Comparison of ENCODE assay signal across 10 mouse cellular contexts in the genomic region with DNA sequence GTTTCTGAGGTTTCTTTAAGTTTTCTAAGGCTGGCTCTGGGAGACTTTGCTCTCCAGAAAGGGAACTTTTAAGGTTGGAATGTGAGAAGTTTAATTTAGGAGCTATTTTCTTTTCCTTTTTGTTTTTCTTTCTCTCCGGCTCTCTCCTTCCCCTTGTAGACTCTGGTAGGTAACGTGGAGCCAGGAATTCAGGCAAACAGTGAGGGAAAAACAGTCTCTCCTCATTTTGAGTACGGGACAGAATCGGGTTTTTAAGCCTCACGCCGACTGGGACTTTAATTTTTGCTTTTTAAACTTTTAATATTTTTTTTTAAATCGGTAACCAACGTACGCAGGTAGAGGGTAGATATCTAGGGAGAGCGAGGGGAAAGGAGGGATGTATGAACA. TPM values are rescaled to one million over a fixed set of nuclear protein-coding genes. Genes with fewer than 3 reads are reported as not detected.
DNase-seq lines count a peak whose midpoint lies in the region; ATAC-seq and TF ChIP-seq lines count a peak whose summit lies in the region.
"Had no signal": no experiment of that assay in that cellular context is flagged by ENCODE, and none has a peak within 500 bp of the region (broad histone marks: within the 10 kb centered on the region; RNA-seq: fewer than 3 reads in every experiment).

No protein-coding gene starts in this region.

- TF ChIP-seq CTCF in ES-Bruce4 (IDR thresholded peaks at IDR 0.05; ENCODE audit: low read depth, low read length) = no peak

- H3K27ac ChIP-seq in heart, embryonic 13.5 days (replicated peaks) = no peak overlapping the region
- H3K27ac ChIP-seq in ES-Bruce4 (ENCODE audit: insufficient read depth, low read length) = no peak overlapping the region
- peak overlapping the region; percentile 81 for H3K27ac ChIP-seq in hindbrain, embryonic 11.5 days (ENCODE audit: low read depth, low read length)
- peak overlapping the region; percentile 76 for H3K27ac ChIP-seq in midbrain, embryonic 12.5 days (replicated peaks)

- peak overlapping the region; percentile 42 for H3K4me3 ChIP-seq in heart, embryonic 13.5 days
- H3K4me3 ChIP-seq in ES-Bruce4 (ENCODE audit: low read depth, low read length) = no peak overlapping the region
- H3K4me3 ChIP-seq in hindbrain, embryonic 11.5 days (ENCODE audit: low read depth, low read length) = peak overlapping the region; percentile 41
- H3K4me3 ChIP-seq in midbrain, embryonic 12.5 days = peak overlapping the region; percentile 40

- peak overlapping the region; percentile 62 for H3K4me2 ChIP-seq in heart, embryonic 13.5 days
- H3K4me2 ChIP-seq in hindbrain, embryonic 11.5 days (replicated peaks; ENCODE audit: low read depth, low read length) = peak overlapping the region; percentile 32; the same call in 1 of the 2 replicates
- peak overlapping the region; percentile 31; the same call in 1 of the 2 replicates for H3K4me2 ChIP-seq in midbrain, embryonic 12.5 days (replicated peaks)

- peaks cover 74% of the 10 kb centered on the region for H3K27me3 ChIP-seq in heart, embryonic 13.5 days (replicated peaks)
- H3K27me3 ChIP-seq in ES-Bruce4 (ENCODE audit: control insufficient read depth, insufficient read depth, low read length, poor library complexity, severe bottlenecking) = peaks cover 32% of the 10 kb centered on the region
- H3K27me3 ChIP-seq in hindbrain, embryonic 11.5 days (ENCODE audit: control insufficient read depth, insufficient read depth, low read length) = peaks cover 40% of the 10 kb centered on the region
- H3K27me3 ChIP-seq in midbrain, embryonic 12.5 days = peaks cover 73% of the 10 kb centered on the region

- intact Hi-C loops in left cerebral cortex, postnatal 14 days (cut with DNase I) = loop anchor here (5.0 to 10.0 kb wide), 4 partner anchors 102 to 1245 kb away; no protein-coding TSS in a partner anchor

- peaks cover 4% of the 10 kb centered on the region; the same call in 1 of the 2 replicates for H3K4me1 ChIP-seq in heart, embryonic 13.5 days
- no peaks in the 10 kb centered on the region for H3K4me1 ChIP-seq in ES-Bruce4 (ENCODE audit: control insufficient read depth, insufficient read depth, low read length)
- no peaks in the 10 kb centered on the region for H3K4me1 ChIP-seq in hindbrain, embryonic 11.5 days (replicated peaks; ENCODE audit: control insufficient read depth, insufficient read depth, low read length)
- 0 out of 2 replicates have a peak, but pooled peaks cover 3% of the 10 kb centered on the region for H3K4me1 ChIP-seq in midbrain, embryonic 12.5 days

- no peaks in the 10 kb centered on the region for H3K9me3 ChIP-seq in heart, embryonic 13.5 days
- H3K9me3 ChIP-seq in ES-Bruce4 (replicated peaks; ENCODE audit: control insufficient read depth, insufficient read depth, low read length, poor library complexity, severe bottlenecking) = no peaks in the 10 kb centered on the region
- H3K9me3 ChIP-seq in hindbrain, embryonic 11.5 days (ENCODE audit: control insufficient read depth, low read length) = no peaks in the 10 kb centered on the region
- H3K9me3 ChIP-seq in midbrain, embryonic 12.5 days = no peaks in the 10 kb centered on the region

- H3K36me3 ChIP-seq in heart, embryonic 13.5 days = no peaks in the 10 kb centered on the region
- no peaks in the 10 kb centered on the region for H3K36me3 ChIP-seq in ES-Bruce4 (ENCODE audit: control insufficient read depth, insufficient read depth, low read length, poor library complexity, severe bottlenecking)
- no peaks in the 10 kb centered on the region for H3K36me3 ChIP-seq in hindbrain, embryonic 11.5 days (ENCODE audit: control insufficient read depth, insufficient read depth, low read length)
- no peaks in the 10 kb centered on the region for H3K36me3 ChIP-seq in midbrain, embryonic 12.5 days

- TF ChIP-seq POLR2A in ES-Bruce4 (IDR thresholded peaks at IDR 0.05; ENCODE audit: insufficient read depth, low read length) = no peak

- TF ChIP-seq EP300 in ES-Bruce4 (IDR thresholded peaks at IDR 0.05; ENCODE audit: insufficient read depth, low read depth, low read length) = no peak

- under 1% methylated on average over 10 of the region's 10 CpGs for WGBS in heart, embryonic 13.5 days
- WGBS in hindbrain, embryonic 11.5 days = under 1% methylated on average over 10 of the region's 10 CpGs
- 0% methylated on average over 10 of the region's 10 CpGs for WGBS in midbrain, embryonic 12.5 days

- DNase-seq in heart, postnatal 4 days = no peak
- peak; percentile 52 for DNase-seq in hindbrain, embryonic 11.5 days (ENCODE audit: low spot score)
- no peak for DNase-seq in left cerebral cortex, postnatal 14 days (ENCODE audit: low spot score in 2 of 2)
- no peak for DNase-seq in cerebellum, postnatal 25 days
- no peak for DNase-seq in urinary bladder, adult 2 months (ENCODE audit: low spot score)

- H3K9ac ChIP-seq in heart, embryonic 13.5 days = no peak overlapping the region
- H3K9ac ChIP-seq in ES-Bruce4 (ENCODE audit: low read depth, poor library complexity, severe bottlenecking) = peak overlapping the region; percentile 24; the same call in 1 of the 2 replicates
- H3K9ac ChIP-seq in hindbrain, embryonic 11.5 days (ENCODE audit: low read depth, low read length) = peak overlapping the region; percentile 69
- no peak overlapping the region; the same call in none of the 2 replicates for H3K9ac ChIP-seq in midbrain, embryonic 12.5 days (replicated peaks)

- no peak for ATAC-seq in heart, embryonic 13.5 days (ENCODE audit: extremely low read depth, insufficient number of reproducible peaks, low FRiP score, low TSS enrichment)
- no peak for ATAC-seq in hindbrain, embryonic 11.5 days (ENCODE audit: low FRiP score)
- no peak for ATAC-seq in midbrain, embryonic 12.5 days (ENCODE audit: low FRiP score, low read depth)
- ATAC-seq: CD4-positive, CD25-positive, alpha-beta regulatory T cell, adult 4 months had no signal

RNA-seq across cellular contexts. Expression of a gene that starts 0.6 kb away (rescaled TPM):
- polyA plus RNA-seq in heart, embryonic 13.5 days (2015; fragmentation: Nextera tagmentation; extraction: Ambion mirVana) = 0.27 and 0.68 TPM in 2 replicates
- total RNA-seq in heart, postnatal 4 days (2021) = not detected
- polyA plus RNA-seq in ES-Bruce4 (2011; ENCODE audit: insufficient read depth, insufficient read length, low read depth, missing spikeins) = not detected in 2 replicates
- 72.5 and 75.7 TPM in 2 replicates for polyA plus RNA-seq in hindbrain, embryonic 11.5 days (2014; fragmentation: Nextera tagmentation; extraction: Ambion mirVana)
- polyA plus RNA-seq in midbrain, embryonic 12.5 days (2016; fragmentation: Nextera tagmentation; extraction: Ambion mirVana) = 93.3 and 100 TPM in 2 replicates
- total RNA-seq in left cerebral cortex, postnatal 14 days (2021) = 1 to 10 TPM in 1 of 2 experiments, under 1 TPM in 1; 0.74 to 1.1 TPM
- 0.18 and 0.34 TPM in 2 replicates for polyA plus RNA-seq in urinary bladder, adult 2 months (2012; rRNA removed)
- total RNA-seq: heart, postnatal 10 days had no signal

Comparison
In these comparisons a context has a peak if more than half of its experiments do, and no peak if none do; other contexts are left out.
1. H3K27ac ChIP-seq: peak in hindbrain, embryonic 11.5 days (single experiment) and midbrain, embryonic 12.5 days (single experiment); none in heart, embryonic 13.5 days (single experiment) and ES-Bruce4 (single experiment).
2. H3K9ac ChIP-seq: peak in ES-Bruce4 (single experiment) and hindbrain, embryonic 11.5 days (single experiment); none in heart, embryonic 13.5 days (single experiment) and midbrain, embryonic 12.5 days (single experiment).
3. RNA of a gene that starts 0.6 kb away (polyA plus RNA-seq): 93.3 to 100 TPM in midbrain, embryonic 12.5 days and 72.5 to 75.7 TPM in hindbrain, embryonic 11.5 days; 0.27 to 0.68 TPM in heart, embryonic 13.5 days, 0.18 to 0.34 TPM in urinary bladder, adult 2 months and not detected in ES-Bruce4; every median in the first group is over 10 times any median in the second.
4. Peak in every context shown above with its lines, with median percentiles within 50 percentile points of each other: H3K4me2 ChIP-seq.